Mouse (Mus musculus) adrenal gland (tissue): ENCODE data around the gene Pcna.
"Not testable (repeated sequence)": the region's sequence is repeated elsewhere in the genome, so short reads cannot be mapped to it uniquely, and the experiment has no call there.

Experiments
- intact Hi-C: fragments of 180-260 bp; cut with DNase I; formaldehyde crosslinking; loops from one replicate; pipeline ENCODE4 v1.15.1; 2025

The Pcna gene

DNA sequence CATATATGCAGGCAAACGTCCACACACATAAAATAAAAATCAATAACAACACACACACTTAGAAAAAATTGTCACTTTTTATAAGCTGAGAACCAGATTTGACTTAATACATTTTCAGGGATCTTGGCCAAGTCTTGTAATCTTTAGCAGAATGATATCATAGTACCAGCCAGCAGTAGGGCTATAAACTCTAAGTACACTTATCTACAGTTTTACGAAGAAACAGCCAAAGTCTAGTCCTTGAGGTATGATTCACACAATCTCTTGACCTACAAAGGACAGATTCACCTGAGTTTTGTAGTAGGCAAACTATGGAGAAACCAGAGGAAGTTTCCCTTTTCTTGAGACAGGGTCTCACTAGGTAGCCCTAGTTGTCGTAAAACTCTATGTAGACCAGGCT lies 13.7 kb downstream of the Pcna start:
- intact Hi-C loops = not testable (repeated sequence)

DNA sequence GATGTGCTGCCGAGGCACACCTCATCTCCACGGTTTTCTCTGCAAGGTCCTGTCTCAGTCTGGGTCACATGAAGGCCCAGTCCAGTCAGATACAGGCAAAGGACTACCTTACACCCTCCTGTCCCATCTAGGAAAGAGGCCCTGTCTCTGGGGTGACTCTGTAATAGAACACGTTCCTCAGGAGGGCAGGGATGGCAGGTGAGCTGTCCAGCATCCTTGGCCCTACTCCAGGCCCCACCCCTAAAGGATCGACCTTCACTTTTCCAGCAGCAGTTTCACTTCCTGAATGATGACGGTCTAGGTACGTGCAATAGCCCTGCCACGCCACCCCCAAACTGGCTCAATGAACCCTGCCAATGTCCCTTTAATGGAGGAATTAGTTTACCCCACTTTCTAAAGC lies 17.1 kb downstream of the Pcna start:
- intact Hi-C loops = no loop called here

DNA sequence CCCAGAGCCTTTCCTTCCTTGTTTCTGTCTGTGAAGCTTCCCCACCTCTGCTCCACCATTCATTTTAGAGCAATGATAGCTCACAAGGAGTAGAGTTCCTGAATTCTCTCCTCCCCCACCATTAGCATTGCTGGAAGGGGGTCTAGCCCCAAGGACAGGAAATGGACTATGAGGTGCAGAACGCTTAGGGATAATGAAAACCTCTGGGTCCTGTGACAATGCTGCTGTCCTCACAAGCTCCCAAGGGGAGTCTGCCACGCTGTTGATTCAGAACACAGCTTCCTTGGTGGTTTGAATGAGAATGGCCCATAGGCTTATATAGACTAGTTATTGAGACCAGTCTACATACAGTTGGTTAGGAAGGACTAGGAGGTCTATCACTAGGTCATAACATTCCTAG lies 17.8 kb downstream of the Pcna start:
- intact Hi-C loops = no loop called here

DNA sequence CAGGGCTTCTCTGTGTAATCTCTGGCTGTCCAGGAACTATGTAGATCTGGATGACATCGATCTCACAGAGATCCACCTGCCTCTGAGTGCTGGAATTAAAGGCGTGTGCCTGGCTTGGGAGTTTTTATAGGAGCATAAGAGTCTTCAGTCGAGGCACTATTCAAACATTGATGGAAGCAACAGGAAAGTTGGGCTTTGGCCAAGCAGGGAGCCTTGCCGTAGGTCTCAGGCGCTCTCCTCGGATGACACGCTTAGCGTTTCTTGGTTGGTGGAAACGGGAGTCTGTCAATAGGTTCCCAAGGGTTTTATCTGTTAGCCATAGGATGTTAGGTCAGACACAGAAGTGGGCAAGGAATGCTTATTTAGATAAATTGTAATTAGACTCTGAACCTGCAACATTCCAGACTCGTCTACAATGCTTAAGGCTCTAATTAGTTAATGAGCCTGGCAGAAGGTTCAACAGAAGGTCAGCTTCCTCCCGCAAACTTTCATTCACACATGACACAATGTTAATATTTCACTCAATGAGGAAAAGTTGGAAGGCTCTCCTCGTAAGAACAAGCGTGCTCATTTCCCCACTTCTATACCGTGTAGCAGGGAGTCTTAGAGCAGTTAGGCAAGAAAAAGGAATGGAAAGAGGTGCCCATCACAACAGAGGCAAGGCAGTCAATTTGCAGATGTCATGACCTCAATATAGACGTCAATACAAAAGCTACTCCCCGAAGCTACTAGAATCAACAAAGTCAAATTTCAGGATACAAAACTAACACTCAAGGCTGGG lies 18.9 kb downstream of the Pcna start:
- intact Hi-C loops = no loop called here

DNA sequence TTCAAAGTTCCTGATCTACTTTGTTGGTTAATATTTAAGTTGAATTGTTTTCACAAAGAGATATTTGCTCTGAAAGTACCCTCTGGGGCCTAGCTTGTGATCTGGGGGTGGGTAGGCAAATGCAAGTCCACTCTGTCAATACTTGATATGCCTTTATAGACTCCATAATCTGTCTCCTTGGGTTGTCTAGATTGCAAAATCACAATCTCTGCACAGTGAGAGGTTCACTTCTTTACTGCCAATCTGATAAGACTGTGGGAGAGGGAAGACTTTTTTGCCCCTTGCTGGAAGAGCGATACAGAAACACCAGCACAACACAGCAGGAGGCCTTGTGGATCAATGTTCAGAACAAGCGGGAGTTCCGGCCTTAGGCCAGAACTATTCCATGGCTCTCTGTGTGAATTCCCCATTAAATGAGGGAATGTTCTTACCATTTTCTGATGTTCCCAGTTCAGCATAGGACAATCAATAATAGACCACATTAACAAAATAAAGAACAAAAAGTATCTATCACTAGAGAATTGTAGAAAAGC lies 20.6 kb downstream of the Pcna start:
- intact Hi-C loops = no loop called here

DNA sequence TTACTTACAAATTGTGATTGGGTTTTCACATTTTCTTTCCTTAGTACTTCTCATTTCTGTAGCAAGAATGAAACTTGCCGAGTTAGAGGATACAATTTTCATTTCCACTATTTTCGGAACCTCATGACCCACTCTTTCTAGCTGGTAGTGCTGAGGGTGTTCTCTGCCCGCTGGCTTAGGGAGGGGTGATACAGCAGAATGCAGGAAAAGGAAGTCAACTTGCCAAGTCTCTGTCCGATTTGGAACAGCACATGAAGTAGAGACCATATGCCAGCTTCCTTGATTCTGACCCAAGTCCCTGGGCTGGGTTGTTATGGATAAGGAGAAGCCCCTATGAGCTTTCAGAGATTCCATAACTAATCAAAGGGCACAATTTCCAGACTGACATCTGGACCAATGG lies 28.8 kb downstream of the Pcna start:
- intact Hi-C loops = no loop called here

DNA sequence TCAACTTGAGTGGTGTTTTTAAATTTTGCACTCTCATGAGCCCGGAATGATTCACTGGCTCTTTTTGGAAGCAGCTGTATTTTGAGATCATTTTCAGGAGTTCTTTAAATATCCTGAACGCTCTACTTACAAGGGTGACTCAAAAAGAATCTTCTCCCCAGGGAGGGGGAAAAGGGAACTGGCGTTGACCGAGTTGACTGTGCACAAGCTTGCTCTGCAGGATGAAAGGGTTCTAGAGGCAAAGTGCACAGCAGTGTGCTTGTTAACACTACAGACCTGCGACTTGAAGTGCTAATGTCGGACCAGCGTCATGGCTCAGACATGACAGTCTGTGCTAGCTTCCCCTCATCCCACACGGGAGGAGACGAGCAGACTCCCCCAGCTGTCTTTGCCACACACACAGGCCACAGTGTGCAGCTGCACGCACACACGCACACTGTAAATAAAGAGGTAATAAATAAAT lies 31.5 kb downstream of the Pcna start:
- intact Hi-C loops = loop anchor here (2.0 kb wide), 1 partner anchor 55 kb away; no protein-coding TSS in a partner anchor

DNA sequence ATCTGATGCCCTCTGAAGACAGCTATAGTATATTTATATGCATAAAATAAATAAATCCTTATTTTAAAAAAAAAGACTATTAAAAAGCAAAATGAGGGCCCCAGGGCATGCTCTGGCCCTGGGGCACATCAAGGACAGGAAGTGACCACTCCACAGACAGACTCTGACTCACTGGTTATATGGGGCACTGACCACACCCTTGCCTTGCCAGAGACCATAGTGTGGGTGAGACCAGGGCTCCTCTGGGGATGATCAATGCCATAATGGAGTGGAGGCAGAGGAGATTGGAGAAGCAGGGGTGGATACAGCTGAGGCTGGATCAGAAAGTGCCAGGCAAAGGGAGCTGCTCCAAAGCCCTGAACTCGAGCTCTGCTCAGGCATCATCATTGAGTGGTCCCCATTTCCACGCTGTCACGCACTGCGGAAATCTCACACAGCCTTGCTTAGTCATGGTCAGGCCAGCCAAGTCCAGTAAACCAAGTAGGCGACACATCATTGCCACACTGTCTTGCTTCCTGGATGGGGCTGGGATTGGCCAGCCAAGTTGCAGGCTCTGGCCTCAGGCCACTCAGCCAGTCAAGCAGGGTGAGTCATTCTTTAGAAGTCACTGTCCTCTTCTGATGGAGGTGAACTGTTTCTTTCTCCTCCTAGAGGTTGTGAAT lies 41.0 kb downstream of the Pcna start:
- intact Hi-C loops = loop anchor here (5.0 kb wide), 1 partner anchor 60 kb away; no protein-coding TSS in a partner anchor

DNA sequence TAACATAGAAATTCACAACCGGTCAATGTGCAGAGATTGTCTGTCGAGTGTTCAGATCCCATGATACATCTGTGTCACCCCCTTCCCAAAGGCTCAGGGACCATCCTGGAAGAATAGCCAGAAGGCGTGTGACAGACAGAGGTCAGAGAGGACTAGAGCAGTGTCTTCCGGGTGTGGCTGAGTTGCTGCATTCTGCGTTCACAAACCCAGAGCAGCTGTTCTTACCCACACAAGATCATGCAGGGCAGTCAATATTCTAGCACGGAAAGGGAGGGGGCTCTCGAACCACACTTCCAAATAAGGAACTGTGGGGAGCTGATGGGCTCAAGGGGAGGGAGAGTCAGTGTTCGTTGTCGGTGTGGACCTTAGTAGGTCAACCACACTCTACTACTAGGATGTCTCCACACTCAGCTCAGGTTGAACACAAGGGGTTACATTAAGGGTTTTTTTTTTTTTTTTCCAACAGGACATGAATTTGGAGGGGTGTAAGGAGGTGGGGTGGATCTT lies 42.3 kb downstream of the Pcna start:
- intact Hi-C loops = loop anchor here (5.0 kb wide), 1 partner anchor 59 kb away; no protein-coding TSS in a partner anchor

DNA sequence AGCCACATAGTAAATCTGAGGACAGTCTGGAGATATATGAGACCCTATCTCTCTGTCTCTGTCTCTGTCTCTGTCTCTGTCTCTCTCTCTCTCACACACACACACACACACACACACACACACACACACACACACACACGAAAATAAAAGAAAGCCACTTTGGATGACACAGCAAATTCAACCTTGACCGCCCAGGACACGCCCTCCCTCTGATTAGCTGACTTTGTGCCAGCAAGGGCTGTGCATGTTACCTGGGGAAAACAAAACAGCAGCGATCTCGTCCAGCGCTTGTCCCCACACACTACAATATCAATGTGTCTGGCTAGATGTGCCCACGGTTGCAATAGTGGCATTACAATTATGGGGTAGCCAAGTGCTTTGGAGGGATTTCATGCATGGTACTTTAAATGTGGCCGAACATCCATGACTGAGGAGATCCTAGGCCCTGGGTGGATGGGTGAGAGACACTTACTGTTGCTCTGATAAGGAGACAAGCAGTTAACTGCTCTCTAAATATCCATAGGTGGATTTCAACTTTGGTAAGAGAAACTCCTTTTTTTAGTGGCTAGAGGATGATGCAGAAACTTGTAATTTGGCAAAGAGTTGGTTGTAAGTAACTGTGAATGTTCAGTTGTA lies 44.8 kb downstream of the Pcna start:
- intact Hi-C loops = no loop called here

DNA sequence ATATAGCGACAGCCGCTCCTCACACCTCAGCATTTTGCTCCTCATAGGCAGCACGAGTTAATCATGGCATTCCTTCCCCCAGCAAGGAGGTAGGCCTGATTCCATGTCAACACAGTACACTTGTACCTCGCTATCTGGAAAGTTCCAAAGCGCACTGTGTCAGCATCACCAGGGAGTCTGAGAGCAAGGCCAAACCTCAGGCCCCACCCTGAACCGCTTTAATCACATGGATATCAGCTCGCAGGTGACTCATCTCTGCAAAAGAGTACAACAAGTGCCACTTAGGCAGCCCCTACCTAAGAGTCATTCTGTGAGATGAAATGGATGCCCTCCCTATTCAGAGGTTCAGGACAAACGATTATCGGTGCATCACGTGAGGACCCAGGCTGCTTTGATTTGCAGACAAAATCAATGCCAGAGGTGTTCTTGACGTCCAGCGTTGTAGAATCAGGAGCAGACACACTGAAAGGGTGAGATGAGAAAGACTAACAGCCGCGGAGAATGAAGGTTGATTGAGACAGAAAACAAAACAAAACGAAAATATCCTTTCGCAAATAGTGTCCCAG lies 46.7 kb downstream of the Pcna start:
- intact Hi-C loops = no loop called here

DNA sequence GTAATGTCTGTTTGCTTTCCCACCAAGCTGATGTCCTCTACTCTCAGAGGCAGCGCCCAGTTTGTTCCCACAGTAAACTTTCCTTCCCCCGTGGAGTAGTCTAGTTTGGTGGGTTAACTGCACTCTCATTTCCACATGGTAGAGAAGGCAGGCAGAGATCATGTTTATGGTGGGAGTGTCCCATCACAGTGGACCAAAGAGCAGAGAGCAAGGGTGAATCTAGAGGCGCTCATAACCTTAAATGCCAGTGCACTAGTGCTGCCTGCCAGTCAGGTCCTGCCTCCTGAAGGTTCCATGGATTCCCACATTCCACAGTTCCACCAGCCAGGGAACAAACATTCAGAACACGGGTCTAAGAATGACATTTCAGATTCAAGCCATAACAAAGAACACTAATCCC lies 47.6 kb downstream of the Pcna start:
- intact Hi-C loops = no loop called here

DNA sequence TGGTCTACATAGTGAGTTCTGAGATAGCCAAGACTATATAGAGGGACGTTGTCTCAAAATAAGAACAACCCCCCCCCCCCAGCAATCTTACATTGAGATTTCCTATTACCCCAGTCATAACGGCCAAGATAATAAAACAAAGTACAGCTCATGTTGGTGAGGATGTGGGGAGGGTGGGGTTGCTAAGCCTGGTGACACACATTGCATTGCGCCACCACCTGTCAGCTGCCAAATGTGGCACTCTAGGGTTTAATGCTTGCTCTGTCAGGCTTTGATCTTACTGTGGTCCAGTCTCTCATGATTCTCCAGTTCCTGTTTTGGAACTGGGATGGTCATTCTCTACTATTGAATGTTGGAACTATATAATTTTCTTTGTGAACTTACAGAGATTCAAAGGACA lies 49.3 kb downstream of the Pcna start:
- intact Hi-C loops = loop anchor here (5.0 kb wide), 1 partner anchor 56 kb away; the partner anchor contains the start of gene Slc23a2

DNA sequence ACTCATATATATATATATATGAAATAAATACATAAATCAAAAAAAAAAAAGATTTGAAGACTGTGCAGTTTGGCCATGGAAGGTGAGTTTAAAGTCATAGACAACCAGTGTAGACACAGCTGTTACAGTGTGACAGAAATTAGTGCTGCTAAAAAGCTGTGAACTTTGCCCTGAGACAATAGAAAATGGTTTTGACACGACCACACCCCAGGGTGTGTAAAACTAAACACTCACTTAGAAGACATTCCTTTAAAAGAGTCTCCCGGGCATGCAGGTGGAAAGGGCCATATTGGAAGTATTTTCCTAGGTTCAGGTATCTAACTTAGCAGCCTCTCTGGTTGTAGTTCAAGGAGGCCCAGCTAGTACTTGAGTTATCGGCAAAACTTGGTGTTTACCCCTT lies 49.9 kb downstream of the Pcna start:
- intact Hi-C loops = loop anchor here (5.0 kb wide), 1 partner anchor 56 kb away; the partner anchor contains the start of gene Slc23a2
